Mouse (Mus musculus) small intestine, adult 2 months (tissue): Measurements from ENCODE around the gene Nupl1.

ENCODE experiments used
- CTCF ChIP-seq: fragments of 200-500 bp; IDR thresholded peaks from 2 replicates; pipeline ENCODE4 v1.5.1; 2012; ENCODE audit warnings: low read depth, mild to moderate bottlenecking, control low read depth, inconsistent platforms, low read length, moderate library complexity, mixed read lengths; ENCODE audit not compliant: insufficient replicate concordance, insufficient read length; ENCODE audit errors: extremely low read depth
- POLR2A ChIP-seq: fragments of 200-500 bp; IDR thresholded peaks from 2 replicates; pipeline ENCODE4 v1.6.1; 2012; ENCODE audit warnings: low read depth, mild to moderate bottlenecking, control low read depth, inconsistent platforms, low read length, moderate library complexity

- TF ChIP-seq CTCF (no peak), POLR2A (no peak)
These were observed 33.6 kb downstream of the Nupl1 start for GRCm38 (mm10) chr14:60217616-60218015.
